Mouse (Mus musculus): ENCODE measurements around the gene Mapk8ip1. TPM values are rescaled to one million over a fixed set of nuclear protein-coding genes. Genes with fewer than 3 reads are reported as not detected.

Mapk8ip1 gene
- total and polyA plus RNA-seq, 2 experiments: 0.65 to 1.6 TPM

DNA sequence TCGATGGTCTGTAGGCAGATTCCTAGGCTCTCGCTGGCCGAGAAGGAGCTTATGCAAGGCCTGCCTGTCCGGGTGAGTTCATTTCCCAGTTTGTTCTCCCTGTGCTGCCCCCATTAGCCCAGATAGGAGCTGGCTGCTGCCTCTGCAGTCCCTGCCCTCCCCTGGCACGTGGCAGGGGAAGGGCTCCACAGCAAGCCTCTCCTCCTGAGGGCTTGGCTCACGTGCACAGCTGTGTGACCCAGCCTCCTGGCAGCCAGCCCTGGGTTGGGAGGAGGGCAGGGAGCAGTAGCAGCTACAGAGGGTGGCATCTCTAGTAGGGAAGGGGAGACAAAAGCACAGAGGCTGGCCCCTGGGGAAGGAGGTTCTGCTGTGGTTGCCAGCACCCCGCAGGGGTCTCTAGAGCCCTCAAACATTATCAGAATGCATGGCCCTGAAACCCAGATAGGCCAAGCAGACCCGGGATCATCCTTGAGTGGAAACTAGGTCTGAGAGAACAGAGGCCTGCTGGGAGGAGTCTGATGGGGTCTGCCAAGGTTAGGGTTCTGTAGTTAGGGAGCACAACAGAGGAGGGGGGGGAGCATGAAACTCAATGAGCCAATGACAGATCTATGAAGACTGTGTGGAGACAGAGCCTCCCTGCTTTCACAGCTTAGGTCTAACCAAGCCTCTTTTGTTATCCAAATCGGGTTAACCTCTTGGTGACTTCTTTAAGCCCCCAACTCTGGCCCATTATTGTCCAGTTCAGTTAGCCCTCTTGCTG lies 22.8 kb upstream of the Mapk8ip1 start:
- H3K27ac ChIP-seq (replicated peaks; ENCODE audit: insufficient read depth, low read depth, low read length): peak overlapping the region; percentile 83
- no peak overlapping the region for H3K4me3 ChIP-seq (ENCODE audit: insufficient read depth, low read depth, low read length)
- DNase-seq (ENCODE audit: extremely low read depth, low read depth, low spot score): peak; percentile 86
- H3K27me3 ChIP-seq (ENCODE audit: control insufficient read depth, insufficient read depth, low read length): no peaks in the 10 kb centered on the region
- H3K9ac ChIP-seq (ENCODE audit: low read depth, low read length): peak overlapping the region; percentile 48
- peaks cover 34% of the 10 kb centered on the region for H3K36me3 ChIP-seq (ENCODE audit: control insufficient read depth, insufficient read depth, low read length)
- 0 out of 2 replicates have a peak, but pooled peaks have one; percentile 1 for TF ChIP-seq CTCF (IDR thresholded peaks at IDR 0.05; ENCODE audit: low read depth, low read length)
- TF ChIP-seq POLR2A (IDR thresholded peaks at IDR 0.05; ENCODE audit: extremely low read depth, insufficient read depth, low read length): no peak
- H3K4me1 ChIP-seq (ENCODE audit: control insufficient read depth, insufficient read depth, low read length): peaks cover 50% of the 10 kb centered on the region
- 25% methylated on average over 9 of the region's 9 CpGs for WGBS
- H3K79me2 ChIP-seq (ENCODE audit: control insufficient read depth, insufficient read depth, low read length): no peaks in the 10 kb centered on the region

- no peak overlapping the region for H3K4me3 ChIP-seq (ENCODE audit: insufficient read depth, low read depth, low read length)
- H3K27me3 ChIP-seq (ENCODE audit: control insufficient read depth, insufficient read depth, low read length): no peaks in the 10 kb centered on the region
- H3K27ac ChIP-seq (replicated peaks; ENCODE audit: insufficient read depth, low read depth, low read length): peak overlapping the region; percentile 83
- peaks cover 46% of the 10 kb centered on the region for H3K4me1 ChIP-seq (ENCODE audit: control insufficient read depth, insufficient read depth, low read length)
- H3K79me2 ChIP-seq (ENCODE audit: control insufficient read depth, insufficient read depth, low read length): no peaks in the 10 kb centered on the region
- H3K36me3 ChIP-seq (ENCODE audit: control insufficient read depth, insufficient read depth, low read length): peaks cover 40% of the 10 kb centered on the region
- H3K9ac ChIP-seq (ENCODE audit: low read depth, low read length): peak overlapping the region; percentile 48; the same call in 1 of the 2 replicates
- no peak for TF ChIP-seq CTCF (IDR thresholded peaks at IDR 0.05; ENCODE audit: low read depth, low read length)
- TF ChIP-seq POLR2A (IDR thresholded peaks at IDR 0.05; ENCODE audit: extremely low read depth, insufficient read depth, low read length): no peak
- WGBS: 84% methylated on average over 9 of the region's 9 CpGs
- DNase-seq (ENCODE audit: extremely low read depth, low read depth, low spot score): no peak
Measured at GRCm38 (mm10) chr2:92423156-92423555, 22.1 kb upstream of the Mapk8ip1 start.

DNA sequence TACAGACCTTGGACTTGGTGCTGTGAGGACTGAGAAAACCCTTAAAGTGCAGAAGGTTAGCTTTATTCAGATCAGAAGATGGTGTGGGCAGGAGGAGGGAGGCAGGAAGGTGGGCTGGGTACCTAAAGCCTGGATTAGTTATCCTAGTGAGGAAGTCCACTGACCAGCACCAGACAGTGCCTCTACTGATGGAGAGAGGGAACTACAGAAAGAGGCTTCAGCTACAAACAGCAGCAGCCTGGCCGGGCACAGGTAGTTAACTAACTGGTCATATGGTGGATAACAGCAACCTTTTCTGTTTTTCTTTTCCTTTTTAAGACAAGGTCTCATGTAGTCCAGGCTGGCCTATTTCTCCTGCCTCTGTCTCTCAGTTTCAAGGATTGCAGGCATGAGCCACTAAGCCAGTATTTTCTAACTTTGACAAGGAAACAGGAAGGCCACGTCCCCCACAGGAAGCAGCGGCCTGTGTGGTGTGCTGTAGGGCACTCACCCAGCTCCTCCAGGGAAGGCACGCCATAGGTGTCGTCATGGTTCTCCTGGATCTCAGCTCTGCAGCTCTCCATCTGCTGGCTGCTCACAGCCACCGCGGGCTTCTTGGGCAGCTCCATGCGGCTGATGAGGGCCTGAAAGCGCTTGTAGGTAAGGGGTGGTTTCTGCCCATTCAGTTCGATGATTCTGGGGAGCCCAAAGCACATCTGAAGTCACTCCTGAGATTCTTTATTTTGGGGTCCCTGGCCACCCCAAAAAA lies 21.5 kb upstream of the Mapk8ip1 start:
- Histone ChIP-seq H3K9ac (ENCODE audit: low read depth, low read length) (peak overlapping the region; percentile 33; the same call in 1 of the 2 replicates), H3K27me3 (ENCODE audit: control insufficient read depth, insufficient read depth, low read length) (no peaks in the 10 kb centered on the region), H3K4me3 (ENCODE audit: insufficient read depth, low read depth, low read length) (no peak overlapping the region), H3K4me1 (ENCODE audit: control insufficient read depth, insufficient read depth, low read length) (peaks cover 43% of the 10 kb centered on the region), H3K36me3 (ENCODE audit: control insufficient read depth, insufficient read depth, low read length) (peaks cover 42% of the 10 kb centered on the region), H3K27ac (replicated peaks; ENCODE audit: insufficient read depth, low read depth, low read length) (peak overlapping the region; percentile 83), H3K79me2 (ENCODE audit: control insufficient read depth, insufficient read depth, low read length) (no peaks in the 10 kb centered on the region)
- TF ChIP-seq POLR2A (IDR thresholded peaks at IDR 0.05; ENCODE audit: extremely low read depth, insufficient read depth, low read length) (no peak), CTCF (IDR thresholded peaks at IDR 0.05; ENCODE audit: low read depth, low read length) (peak; percentile 43)
- 54% methylated on average over 10 of the region's 10 CpGs for WGBS
- DNase-seq (ENCODE audit: extremely low read depth, low read depth, low spot score): peak; percentile 62

DNA sequence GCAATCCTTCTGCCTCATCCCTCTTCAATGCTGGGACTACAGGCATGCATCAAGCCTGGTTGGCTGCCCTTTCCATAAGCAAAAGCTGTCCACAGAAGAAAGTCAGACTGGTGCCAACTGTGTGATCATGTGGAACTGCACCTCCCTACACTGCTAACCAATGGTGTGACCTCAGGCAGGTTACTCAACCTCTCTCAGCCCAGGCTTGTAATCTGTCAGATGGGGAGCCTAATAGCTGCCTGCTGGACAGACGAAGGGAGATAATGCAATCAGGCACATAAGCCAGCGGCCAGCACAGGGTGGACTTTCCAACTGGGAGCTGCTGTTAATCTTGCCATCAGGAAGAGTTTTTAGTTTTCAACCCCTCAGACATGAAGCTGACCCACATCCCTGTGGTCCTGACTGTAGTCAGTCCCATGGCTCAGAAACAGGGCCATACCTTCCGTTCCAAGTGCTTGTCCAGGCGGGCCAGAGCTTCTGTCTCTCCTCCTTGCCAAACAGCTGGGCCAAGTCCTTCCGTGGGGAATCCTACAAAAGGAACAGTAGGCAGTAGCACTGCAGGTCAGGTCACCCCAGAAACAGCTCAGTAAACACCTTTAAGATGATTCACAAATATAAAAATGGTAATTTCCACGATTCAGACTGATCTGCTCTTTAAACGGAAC lies 20.8 kb upstream of the Mapk8ip1 start:
- peaks cover 43% of the 10 kb centered on the region for H3K4me1 ChIP-seq (ENCODE audit: control insufficient read depth, insufficient read depth, low read length)
- H3K9ac ChIP-seq (ENCODE audit: low read depth, low read length): peak overlapping the region; percentile 25
- TF ChIP-seq CTCF (IDR thresholded peaks at IDR 0.05; ENCODE audit: low read depth, low read length) (no peak), POLR2A (IDR thresholded peaks at IDR 0.05; ENCODE audit: extremely low read depth, insufficient read depth, low read length) (no peak)
- H3K27me3 ChIP-seq (ENCODE audit: control insufficient read depth, insufficient read depth, low read length): no peaks in the 10 kb centered on the region
- WGBS: 27% methylated on average over 7 of the region's 7 CpGs
- peaks cover 42% of the 10 kb centered on the region for H3K36me3 ChIP-seq (ENCODE audit: control insufficient read depth, insufficient read depth, low read length)
- H3K79me2 ChIP-seq (ENCODE audit: control insufficient read depth, insufficient read depth, low read length): no peaks in the 10 kb centered on the region
- DNase-seq (ENCODE audit: extremely low read depth, low read depth, low spot score): peak; percentile 99
- H3K27ac ChIP-seq (replicated peaks; ENCODE audit: insufficient read depth, low read depth, low read length): peak overlapping the region; percentile 83
- no peak overlapping the region for H3K4me3 ChIP-seq (ENCODE audit: insufficient read depth, low read depth, low read length)

- TF ChIP-seq POLR2A (IDR thresholded peaks at IDR 0.05; ENCODE audit: extremely low read depth, insufficient read depth, low read length) (no peak), CTCF (IDR thresholded peaks at IDR 0.05; ENCODE audit: low read depth, low read length) (no peak)
- Histone ChIP-seq H3K9ac (ENCODE audit: low read depth, low read length) (no peak overlapping the region), H3K79me2 (ENCODE audit: control insufficient read depth, insufficient read depth, low read length) (no peaks in the 10 kb centered on the region), H3K27me3 (ENCODE audit: control insufficient read depth, insufficient read depth, low read length) (no peaks in the 10 kb centered on the region), H3K4me1 (ENCODE audit: control insufficient read depth, insufficient read depth, low read length) (no peaks in the 10 kb centered on the region), H3K36me3 (ENCODE audit: control insufficient read depth, insufficient read depth, low read length) (peaks cover 62% of the 10 kb centered on the region), H3K4me3 (ENCODE audit: insufficient read depth, low read depth, low read length) (no peak overlapping the region), H3K27ac (replicated peaks; ENCODE audit: insufficient read depth, low read depth, low read length) (no peak overlapping the region)
- DNase-seq (ENCODE audit: extremely low read depth, low read depth, low spot score): peak; percentile 64
- WGBS: 50% methylated on average over 10 of the region's 10 CpGs
Measured at GRCm38 (mm10) chr2:92411705-92412104, 10.6 kb upstream of the Mapk8ip1 start.
